Mouse (Mus musculus) liver, embryonic 14.5 days (tissue): ENCODE data around the gene Pigk. TPM values are rescaled to one million over a fixed set of nuclear protein-coding genes. Genes with fewer than 3 reads are reported as not detected.

ENCODE experiments used
- ATAC-seq: fragments of 200-750 bp; cut with Nextera tagmentation; 2 replicates; pipeline ENCODE4 v1.8.0; 2017; ENCODE audit warnings: moderate number of reproducible peaks, mild to moderate bottlenecking, moderate library complexity; ENCODE audit not compliant: insufficient read depth
- DNase-seq, 3 experiments: peaks; one replicate each; pipeline ENCODE4 v3.0.0-alpha.2; 2012 to 2013; ENCODE audit warnings: low read depth in 3 of 3, low spot score in 3 of 3
- H3K27ac ChIP-seq: fragments of 300-500 bp; sonication (generic); 2 replicates; pipeline ENCODE4 v1.5.1; 2014; ENCODE audit warnings: moderate library complexity, mild to moderate bottlenecking, control low read depth, inconsistent platforms
- H3K27me3 ChIP-seq: fragments of 300-500 bp; sonication (generic); 2 replicates; pipeline ENCODE4 v1.6.1; 2014; ENCODE audit warnings: mild to moderate bottlenecking, low read length, moderate library complexity; ENCODE audit not compliant: control insufficient read depth, insufficient read depth
- H3K36me3 ChIP-seq: fragments of 300-500 bp; sonication (generic); replicated peaks from 2 replicates; pipeline ENCODE4 v1.6.1; 2014; ENCODE audit warnings: low read depth; ENCODE audit not compliant: control insufficient read depth, insufficient read depth
- H3K4me1 ChIP-seq, 2 experiments: fragments of 200-500 bp in 1 of 2; fragments of 300-500 bp in 1 of 2; sonication (generic) in 1 of 2; replicated peaks; 2 replicates each; pipeline ENCODE4 v1.6.1; 2012 to 2014; ENCODE audit warnings: antibody characterized with exemption in 1 of 2, inconsistent platforms in 1 of 2, low read length in 1 of 2; ENCODE audit not compliant: control insufficient read depth in 2 of 2, insufficient read depth in 2 of 2
- H3K4me2 ChIP-seq: fragments of 300-500 bp; sonication (generic); 2 replicates; pipeline ENCODE4 v1.6.1; 2014; ENCODE audit warnings: low read depth, mild to moderate bottlenecking, control low read depth, moderate library complexity
- H3K4me3 ChIP-seq, 2 experiments: fragments of 200-500 bp in 1 of 2; fragments of 300-500 bp in 1 of 2; sonication (generic) in 1 of 2; 2 replicates each; pipeline ENCODE4 v1.5.1; 2012 to 2014; ENCODE audit warnings: low read depth in 2 of 2, low read length in 2 of 2, mild to moderate bottlenecking in 2 of 2, control low read depth in 1 of 2, inconsistent platforms in 1 of 2, moderate library complexity in 1 of 2; ENCODE audit not compliant: insufficient read depth in 1 of 2
- H3K9ac ChIP-seq: fragments of 300-500 bp; sonication (generic); replicated peaks from 2 replicates; pipeline ENCODE4 v1.6.1; 2014; ENCODE audit warnings: mild to moderate bottlenecking, control low read depth, moderate library complexity
- H3K9me3 ChIP-seq: fragments of 300-500 bp; sonication (generic); 2 replicates; pipeline ENCODE4 v1.6.1; 2016; ENCODE audit warnings: low read length, mixed read lengths; ENCODE audit not compliant: control insufficient read depth
- CTCF ChIP-seq: IDR thresholded peaks from 2 replicates; pipeline ENCODE4 v1.5.1; 2016; ENCODE audit warnings: antibody characterized with exemption, low read depth, control low read depth
- EP300 ChIP-seq: IDR thresholded peaks from 2 replicates; pipeline ENCODE4 v1.6.1; 2016; ENCODE audit warnings: antibody characterized with exemption, low read depth
- WGBS: fragments of 180-500 bp; shearing (Covaris S2); extraction: QIAGEN DNeasy Blood & Tissue Kit; methylation state at CpG from one replicate; pipeline ENCODE4 v1.1.7; 2014; ENCODE audit not compliant: insufficient replicate concordance; 5-methylcytosine and 5-hydroxymethylcytosine counted together
- polyA plus RNA-seq, 2 experiments: library from polyadenylated mRNA; depleted of rRNA in 1 of 2; stranded (reverse) in 1 of 2; unstranded in 1 of 2; fragments of >200 nt; fragmentation: Nextera tagmentation in 1 of 2; extraction: Ambion mirVana in 1 of 2; gene quantifications; 2 replicates each; pipeline versions ENCODE4 v1.2.1 to v1.2.3; 2012 to 2014

The Pigk gene
- polyA plus RNA-seq, 2 experiments = 7.9 to 23.3 TPM

- Histone ChIP-seq H3K27me3 (no peaks in the 10 kb centered on the region), H3K36me3 (no peaks in the 10 kb centered on the region), H3K4me3 (no peak overlapping the region), H3K9me3 (no peaks in the 10 kb centered on the region), H3K9ac (no peak overlapping the region), H3K4me1 (no peaks in the 10 kb centered on the region), H3K27ac (no peak overlapping the region), H3K4me2 (no peak overlapping the region)
- ATAC-seq (no peak), DNase-seq (no peak)
- TF ChIP-seq CTCF (no peak), EP300 (no peak)
- 78% methylated on average over 9 of the region's 9 CpGs for WGBS
Observed at GRCm38 (mm10) chr3:152831974-152832373, 118.1 kb downstream of the Pigk start.

- Histone ChIP-seq H3K4me3 (no peak overlapping the region), H3K27ac (no peak overlapping the region), H3K27me3 (no peaks in the 10 kb centered on the region), H3K4me2 (no peak overlapping the region), H3K4me1 (no peaks in the 10 kb centered on the region), H3K36me3 (no peaks in the 10 kb centered on the region), H3K9ac (no peak overlapping the region), H3K9me3 (no peaks in the 10 kb centered on the region)
- DNase-seq (no peak), ATAC-seq (no peak)
- TF ChIP-seq CTCF (no peak), EP300 (no peak)
- WGBS = 64% methylated on average over 4 of the region's 4 CpGs
Observed at GRCm38 (mm10) chr3:152832436-152832835, 118.5 kb downstream of the Pigk start.

- Histone ChIP-seq H3K9me3 (no peaks in the 10 kb centered on the region), H3K4me2 (no peak overlapping the region), H3K9ac (no peak overlapping the region), H3K36me3 (no peaks in the 10 kb centered on the region), H3K4me1 (no peaks in the 10 kb centered on the region), H3K27me3 (no peaks in the 10 kb centered on the region), H3K27ac (no peak overlapping the region), H3K4me3 (no peak overlapping the region)
- no peak for ATAC-seq
- WGBS = 42% methylated on average over 2 of the region's 2 CpGs
- DNase-seq = no peak
- no peak for TF ChIP-seq CTCF
- TF ChIP-seq EP300 = no peak
Observed at GRCm38 (mm10) chr3:152837407-152837806, 123.5 kb downstream of the Pigk start.

GRCm38 (mm10) chr3:152837938-152838337 is 124.0 kb downstream of the Pigk start:
- H3K27me3 ChIP-seq = no peaks in the 10 kb centered on the region
- no peaks in the 10 kb centered on the region for H3K36me3 ChIP-seq
- no peak overlapping the region for H3K27ac ChIP-seq
- ATAC-seq (no peak), DNase-seq (no peak)
- WGBS = 68% methylated on average over 1 of the region's 1 CpGs
- H3K9ac ChIP-seq = no peak overlapping the region
- H3K9me3 ChIP-seq = no peaks in the 10 kb centered on the region
- TF ChIP-seq CTCF = no peak
- TF ChIP-seq EP300 = no peak
- no peak overlapping the region for H3K4me3 ChIP-seq
- no peak overlapping the region for H3K4me2 ChIP-seq
- H3K4me1 ChIP-seq = no peaks in the 10 kb centered on the region

- H3K36me3 ChIP-seq = no peaks in the 10 kb centered on the region
- no peak overlapping the region for H3K9ac ChIP-seq
- no peaks in the 10 kb centered on the region for H3K27me3 ChIP-seq
- H3K27ac ChIP-seq = no peak overlapping the region
- H3K4me2 ChIP-seq = no peak overlapping the region
- no peaks in the 10 kb centered on the region for H3K9me3 ChIP-seq
- TF ChIP-seq CTCF (no peak), EP300 (no peak)
- 79% methylated on average over 6 of the region's 6 CpGs for WGBS
- H3K4me1 ChIP-seq = no peaks in the 10 kb centered on the region
- DNase-seq (no peak), ATAC-seq (no peak)
- H3K4me3 ChIP-seq = no peak overlapping the region
Observed at GRCm38 (mm10) chr3:152841264-152841663, 127.4 kb downstream of the Pigk start.
